Mouse (Mus musculus) layer of hippocampus, adult 2 months (tissue): ENCODE results near the gene Msantd1. TPM values are rescaled to one million over a fixed set of nuclear protein-coding genes. Genes with fewer than 3 reads are reported as not detected.

Experiments
- DNase-seq, 2 experiments: peaks; one replicate each; pipeline ENCODE4 v3.0.0; 2022; ENCODE audit warnings: low spot score in 2 of 2
- H3K27ac ChIP-seq: fragments of 200-600 bp; 2 replicates; pipeline ENCODE4 v1.8.1; 2022
- H3K4me3 ChIP-seq: fragments of 200-600 bp; 2 replicates; pipeline ENCODE4 v1.8.1; 2022; ENCODE audit warnings: mild to moderate bottlenecking
- CTCF ChIP-seq: fragments of 200-600 bp; conservative IDR thresholded peaks from 2 replicates; pipeline ENCODE4 v1.8.1; 2022; ENCODE audit warnings: antibody characterized with exemption, mild to moderate bottlenecking, moderate library complexity
- total RNA-seq, 2 experiments: library from RNA; stranded (reverse); gene quantifications; 2 replicates each; pipeline ENCODE4 v1.2.3; 2021

Gene Msantd1
- total RNA-seq, 2 experiments from 2014 or later: 6.1 to 7.0 TPM

- no peak for DNase-seq
- Histone ChIP-seq H3K27ac (peak overlapping the region; percentile 72), H3K4me3 (no peak overlapping the region)
- no peak for TF ChIP-seq CTCF
Observed at GRCm38 (mm10) chr5:34931516-34932457, 24.0 kb downstream of the Msantd1 start.

- no peak for DNase-seq
- no peak for TF ChIP-seq CTCF
- H3K4me3 ChIP-seq: no peak overlapping the region
- peak overlapping the region; percentile 72 for H3K27ac ChIP-seq
Observed at GRCm38 (mm10) chr5:34932458-34932806, 24.6 kb downstream of the Msantd1 start.

GRCm38 (mm10) chr5:34933461-34933860 is 25.6 kb downstream of the Msantd1 start:
- Histone ChIP-seq H3K4me3 (no peak overlapping the region), H3K27ac (no peak overlapping the region)
- no peak for DNase-seq
- peak; percentile 67 for TF ChIP-seq CTCF

DNA sequence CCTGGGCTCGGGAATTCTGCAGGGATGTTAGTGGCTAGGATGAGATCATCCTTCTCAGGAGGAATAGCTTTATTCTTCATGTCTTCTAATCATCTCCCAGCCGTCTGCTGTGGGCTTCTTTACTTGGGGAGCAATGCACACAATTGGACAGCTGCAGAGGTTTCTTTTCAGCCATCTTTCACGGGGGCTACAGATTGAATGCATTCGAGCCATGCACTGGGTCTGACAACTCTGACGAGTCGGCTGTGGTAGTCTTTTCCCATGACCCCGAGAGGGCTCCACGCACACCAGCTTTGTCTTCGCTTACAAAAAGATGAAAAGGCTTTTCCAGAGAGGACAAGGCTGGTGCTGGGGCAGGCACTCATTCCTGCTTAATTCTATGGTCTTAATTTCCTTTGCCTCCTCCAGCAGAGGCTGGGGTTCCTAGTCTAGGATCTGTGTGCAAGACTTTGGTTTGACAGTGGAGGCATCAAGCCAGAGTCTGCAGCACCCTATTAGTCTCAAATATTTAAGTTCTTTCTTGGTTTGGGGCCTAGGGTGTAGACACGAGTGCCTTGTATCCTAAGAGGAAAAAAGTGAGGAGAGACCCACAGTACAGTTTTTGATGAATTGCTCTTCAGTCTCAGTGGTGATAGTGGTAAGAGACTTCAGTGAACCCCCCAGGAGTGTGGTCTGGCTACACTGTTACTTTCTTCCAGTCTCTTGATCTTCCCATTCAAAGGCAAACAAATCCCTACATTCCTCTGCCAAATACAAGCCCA is 34.1 kb downstream of the Msantd1 start:
- Histone ChIP-seq H3K27ac (no peak overlapping the region), H3K4me3 (no peak overlapping the region)
- TF ChIP-seq CTCF: no peak
- DNase-seq: no peak

- no peak overlapping the region for H3K27ac ChIP-seq
- no peak for DNase-seq
- TF ChIP-seq CTCF: no peak
Observed at GRCm38 (mm10) chr5:34943428-34943827, 35.6 kb downstream of the Msantd1 start.

DNA sequence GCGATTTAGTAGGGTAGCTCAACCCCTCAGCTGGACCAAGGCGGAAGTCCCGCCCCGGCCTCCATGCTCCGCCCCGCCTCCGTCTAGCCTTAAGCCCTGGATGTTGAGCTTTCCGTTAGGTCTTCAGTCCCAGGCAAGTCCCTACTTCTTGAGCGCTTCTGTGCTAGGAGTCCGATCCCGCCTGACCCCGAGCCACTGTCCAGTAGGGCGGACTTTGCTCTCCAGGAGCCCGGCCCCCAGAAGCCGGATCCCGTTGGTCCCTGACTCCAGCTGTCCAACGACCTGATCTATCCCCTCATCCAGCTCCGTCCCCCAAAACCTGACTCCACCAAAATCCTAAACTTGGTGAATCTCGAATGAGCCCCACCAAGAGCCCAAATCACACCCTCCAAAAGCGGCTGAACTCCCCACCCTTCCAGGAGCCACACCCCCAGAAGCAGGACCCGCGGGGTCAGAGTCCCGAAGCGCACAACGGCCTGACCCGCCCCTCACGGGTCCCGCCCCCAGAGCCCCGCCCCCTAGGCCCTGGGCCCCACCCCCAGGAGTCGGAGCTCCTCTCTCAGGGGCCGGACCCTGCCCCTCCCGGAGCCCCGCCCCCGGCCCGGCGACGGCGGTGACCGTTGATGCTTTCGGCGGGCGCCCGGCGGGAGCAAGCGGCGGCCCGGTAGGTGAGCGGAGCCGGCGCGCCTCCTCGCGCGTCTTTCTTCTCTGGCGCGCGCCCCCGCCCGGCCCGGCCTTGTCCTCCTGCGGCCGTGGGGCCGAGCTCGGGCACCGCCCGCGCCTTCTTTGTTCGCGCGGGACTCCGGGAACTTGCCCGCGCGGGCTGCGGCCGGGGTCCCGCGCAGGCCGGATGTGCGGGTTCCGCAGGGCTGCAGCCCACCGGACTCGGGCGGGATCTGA is 41.3 kb downstream of the Msantd1 start, which contains the start of gene Rgs12:
Gene Rgs12 (plus strand): TSS at position 585 of the 900 bp plus-strand sequence.
- DNase-seq: peak; percentile 34 to 45
- Histone ChIP-seq H3K4me3 (peak within 1 kb of the TSS; percentile 54), H3K27ac (peak within 1 kb of the TSS; percentile 90)
- TF ChIP-seq CTCF: no peak

More at GRCm38 (mm10) chr5:34943428-34943827, 35.6 kb downstream of the Msantd1 start:
- no peak overlapping the region for H3K4me3 ChIP-seq

- no peak for DNase-seq
- TF ChIP-seq CTCF: no peak
- Histone ChIP-seq H3K27ac (peak overlapping the region; percentile 90), H3K4me3 (peak overlapping the region; percentile 54)
Observed at GRCm38 (mm10) chr5:34949769-34950211, 42.0 kb downstream of the Msantd1 start.

DNA sequence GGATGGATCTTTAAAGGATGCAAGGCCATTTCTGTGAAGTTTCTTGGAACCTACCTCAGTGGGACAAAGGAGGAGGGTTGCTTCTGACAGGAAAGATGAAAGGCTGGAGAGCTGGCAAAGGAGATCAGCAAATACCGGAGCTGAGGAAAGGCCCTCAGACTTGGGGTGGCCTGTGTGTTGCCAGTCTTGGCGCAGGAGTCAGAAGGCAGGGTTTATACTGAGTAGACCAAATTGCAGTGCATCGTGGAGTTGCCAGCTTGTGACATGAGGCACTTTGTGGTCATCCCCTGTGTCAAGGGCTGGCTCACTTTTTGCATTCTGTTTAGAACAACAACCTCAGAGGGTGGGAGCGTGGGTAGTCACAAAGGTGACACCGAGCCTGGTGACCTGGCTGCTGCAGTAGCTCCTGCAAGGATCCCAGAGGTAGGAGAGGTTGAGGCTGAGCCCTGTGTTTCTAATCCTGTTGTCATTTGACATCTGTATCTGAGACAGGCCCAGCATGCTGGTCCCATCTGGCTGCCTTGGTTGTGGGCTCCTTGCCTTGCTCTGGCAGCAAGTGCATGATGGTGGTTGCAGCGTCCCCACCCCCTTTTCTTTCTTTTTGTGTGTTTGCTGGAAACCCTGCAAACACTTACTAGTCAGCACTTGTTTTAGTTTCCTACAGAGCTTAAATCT is 42.8 kb downstream of the Msantd1 start:
- no peak for DNase-seq
- Histone ChIP-seq H3K27ac (peak overlapping the region; percentile 90), H3K4me3 (peak overlapping the region; percentile 20; the same call in 1 of the 2 replicates)
- no peak for TF ChIP-seq CTCF

DNA sequence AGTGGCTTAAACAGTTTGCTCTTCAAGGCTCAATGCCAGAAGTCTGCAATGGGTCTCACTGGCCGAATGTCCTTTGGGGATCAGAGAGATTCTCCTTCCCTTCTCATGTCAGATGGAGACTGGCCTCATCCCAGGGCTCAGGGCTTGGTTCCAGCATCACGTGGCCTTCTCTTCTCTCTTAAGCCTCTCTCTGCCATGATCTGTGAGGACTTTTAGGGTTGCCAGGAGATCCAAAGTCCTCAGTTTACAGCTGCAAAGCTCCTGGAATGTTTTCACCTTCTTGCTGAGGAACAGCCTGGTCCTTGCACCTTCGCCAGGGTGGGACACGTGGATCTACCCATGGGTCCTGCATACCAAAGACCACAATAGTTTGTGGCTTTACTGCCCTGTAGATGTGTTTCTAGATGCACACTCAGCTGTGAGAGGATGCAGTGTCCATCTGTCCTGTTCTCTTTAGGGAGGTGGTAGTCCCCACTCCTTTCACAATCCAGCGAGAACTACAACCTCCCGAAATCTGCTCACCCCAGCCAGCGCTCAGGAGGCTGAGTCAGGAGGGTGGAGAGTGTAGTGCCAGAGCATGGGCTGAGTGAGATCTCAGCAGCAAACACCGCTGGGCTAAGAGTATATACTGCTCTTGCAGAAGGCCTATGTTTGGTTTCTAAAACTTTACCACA is 43.5 kb downstream of the Msantd1 start:
- DNase-seq: no peak
- no peak for TF ChIP-seq CTCF
- Histone ChIP-seq H3K4me3 (no peak overlapping the region), H3K27ac (peak overlapping the region; percentile 90)

GRCm38 (mm10) chr5:34954508-34954907 is 46.7 kb downstream of the Msantd1 start:
- no peak for TF ChIP-seq CTCF
- no peak for DNase-seq
- no peak overlapping the region; the same call in 1 of the 2 replicates for H3K27ac ChIP-seq
- no peak overlapping the region for H3K4me3 ChIP-seq

GRCm38 (mm10) chr5:34955630-34956029 is 47.8 kb downstream of the Msantd1 start:
- no peak for DNase-seq
- no peak for TF ChIP-seq CTCF
- Histone ChIP-seq H3K27ac (peak overlapping the region; percentile 36; the same call in 1 of the 2 replicates), H3K4me3 (no peak overlapping the region)
